Mouse (Mus musculus) adrenal gland, adult (tissue): ENCODE data around the gene Hist1h2ao.
"Not testable (repeated sequence)": the region's sequence is repeated elsewhere in the genome, so short reads cannot be mapped to it uniquely, and the experiment has no call there.

ENCODE experiments used
- DNase-seq, 2 experiments: peaks; one replicate each; pipeline ENCODE4 v3.0.0; 2022 to 2023; ENCODE audit warnings: low spot score in 1 of 2; ENCODE audit not compliant: inconsistent age in 2 of 2

Hist1h2ao gene

DNA sequence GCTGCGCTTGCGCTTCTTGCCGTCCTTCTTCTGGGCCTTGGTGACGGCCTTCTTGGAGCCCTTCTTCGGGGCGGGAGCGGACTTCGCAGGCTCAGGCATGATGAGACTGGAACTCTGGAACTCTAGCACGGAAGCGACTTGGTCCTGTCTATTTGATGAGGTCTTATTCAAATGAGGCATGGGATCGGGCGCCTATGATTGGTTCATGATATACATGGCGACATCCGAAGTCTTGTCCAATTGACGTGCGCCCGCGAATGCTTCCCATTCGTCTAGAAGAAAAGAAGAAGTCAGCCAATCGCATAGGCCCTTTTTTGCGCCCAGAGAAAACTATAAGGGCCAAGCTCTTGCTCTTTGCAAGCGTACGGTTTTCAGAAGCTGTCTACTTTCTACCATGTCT is at the start of gene Hist1h2ao, which contains the start of gene Hist1h2bq:
Hist1h2ao (plus strand) TSS at position 393 of the 400 bp plus-strand sequence.
Hist1h2bq (minus strand) TSS at position 125 of the 400 bp plus-strand sequence.
- DNase-seq = not testable (repeated sequence)

GRCm38 (mm10) chr13:21778814-21779766 is 31.2 kb upstream of the Hist1h2ao start:
- DNase-seq = peak; percentile 67 to 91

DNA sequence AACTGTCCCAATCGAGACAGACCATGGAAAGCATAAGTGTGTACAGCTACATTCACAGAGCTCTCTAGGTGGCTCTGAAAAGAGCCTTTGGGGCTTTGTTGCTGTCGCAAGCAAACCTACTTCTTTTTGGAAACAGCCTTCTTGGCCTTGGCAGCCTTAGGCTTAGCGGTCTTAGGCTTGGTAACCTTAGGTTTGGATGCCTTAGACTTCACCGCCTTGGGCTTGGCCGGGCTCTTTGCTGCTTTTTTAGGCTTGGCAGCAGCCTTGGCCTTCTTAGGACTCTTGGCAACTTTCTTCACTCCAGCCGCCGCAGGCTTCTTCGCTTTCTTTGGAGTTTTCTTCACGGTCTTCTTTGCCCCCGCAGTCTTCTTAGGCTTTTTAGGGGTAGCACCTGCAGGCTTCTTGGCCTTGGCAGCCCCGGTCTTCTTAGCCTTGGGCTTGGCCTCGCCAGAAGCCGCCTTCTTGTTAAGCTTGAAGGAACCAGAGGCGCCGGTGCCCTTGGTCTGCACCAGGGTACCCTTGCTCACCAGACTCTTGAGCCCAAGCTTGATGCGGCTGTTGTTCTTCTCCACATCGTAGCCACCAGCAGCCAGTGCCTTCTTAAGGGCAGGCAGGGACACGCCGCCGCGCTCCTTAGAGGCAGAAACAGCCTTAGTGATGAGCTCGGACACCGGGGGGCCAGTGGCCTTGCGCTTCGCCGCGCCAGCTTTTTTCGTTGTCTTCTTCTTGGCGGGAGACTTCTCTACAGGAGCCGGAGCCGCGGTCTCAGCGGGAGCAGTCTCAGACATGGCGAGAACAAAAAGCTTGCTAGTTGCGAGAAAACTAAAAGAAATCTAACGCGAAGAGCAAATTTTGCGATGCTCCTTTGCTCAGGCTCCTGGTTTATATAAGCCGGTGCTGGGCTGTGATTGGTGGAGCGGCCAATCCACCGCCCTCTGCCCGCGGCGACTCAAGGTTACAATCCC is 30.2 kb upstream of the Hist1h2ao start, which contains the start of gene Hist1h1b:
Hist1h1b (minus strand) TSS at position 859 of the 965 bp plus-strand sequence.
- peak; percentile 72 to 91 for DNase-seq

DNA sequence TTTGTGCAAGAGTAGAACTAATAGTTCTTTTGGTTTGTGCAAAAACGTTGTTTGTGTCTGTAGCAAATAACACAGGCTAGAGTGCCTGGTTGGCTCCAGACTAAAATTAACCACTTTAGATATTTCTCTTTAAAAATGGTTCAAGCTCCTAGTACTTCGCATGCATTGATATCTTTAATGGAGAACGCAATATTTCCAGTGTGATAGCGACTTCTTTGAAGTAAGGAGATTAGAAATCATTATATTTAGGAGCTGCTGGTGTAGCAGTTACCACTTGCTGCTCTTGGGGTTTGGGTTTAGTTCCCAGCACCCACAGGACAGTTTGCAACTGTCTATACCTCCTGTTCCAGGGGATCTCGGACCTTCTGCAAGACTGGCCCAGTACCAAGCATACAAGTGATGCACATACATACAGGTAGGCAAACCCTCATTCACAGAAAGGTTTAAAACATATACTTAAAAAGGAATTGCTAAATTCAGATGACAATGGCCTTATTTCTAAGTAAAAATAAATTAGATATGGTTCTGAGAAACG is 29.2 kb upstream of the Hist1h2ao start:
- DNase-seq = no peak

DNA sequence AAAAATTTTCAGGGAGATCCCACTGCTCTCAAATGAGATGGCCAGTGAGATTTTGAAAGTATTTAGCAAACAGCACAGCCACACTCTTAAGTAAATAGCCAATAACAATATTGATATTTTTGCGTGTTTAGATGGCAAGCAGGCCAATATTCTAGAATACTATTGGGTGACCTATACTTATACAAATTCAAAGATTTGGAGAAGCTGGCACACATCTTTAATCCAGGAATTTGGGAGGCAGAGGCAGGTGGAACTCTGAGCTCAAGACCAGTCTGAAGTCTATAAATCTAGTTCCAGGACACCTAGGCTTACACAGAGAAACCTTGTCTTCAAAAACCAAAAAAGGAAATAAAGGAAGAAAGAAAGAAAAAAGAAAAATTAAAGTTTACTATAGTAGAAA is 28.6 kb upstream of the Hist1h2ao start:
- no peak for DNase-seq

GRCm38 (mm10) chr13:21782361-21783254 is 27.7 kb upstream of the Hist1h2ao start:
- not testable (repeated sequence) for DNase-seq

DNA sequence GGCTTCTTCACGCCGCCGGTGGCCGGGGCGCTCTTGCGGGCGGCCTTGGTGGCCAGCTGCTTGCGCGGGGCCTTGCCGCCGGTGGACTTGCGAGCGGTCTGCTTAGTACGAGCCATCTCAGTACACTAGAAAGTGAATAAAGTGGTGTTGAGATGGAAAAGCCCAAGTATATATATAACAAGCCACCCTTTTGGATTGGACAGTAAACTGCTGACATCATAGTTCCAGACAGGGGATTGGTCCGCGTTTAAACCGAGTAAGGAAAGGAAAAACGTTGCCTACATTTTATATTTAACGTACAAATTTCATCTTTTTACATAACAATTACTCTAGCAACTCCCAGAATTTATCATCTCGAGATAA is 27.0 kb upstream of the Hist1h2ao start, which contains the start of gene Hist1h3i:
Hist1h3i (minus strand) TSS at position 116 of the 363 bp plus-strand sequence.
- peak; percentile 55 to 94 for DNase-seq

GRCm38 (mm10) chr13:21783734-21784161 is 26.5 kb upstream of the Hist1h2ao start:
- peak; percentile 12 to 68 for DNase-seq

- DNase-seq = peak in 1 of 2 experiments; percentile 18
These were observed 26.0 kb upstream of the Hist1h2ao start for GRCm38 (mm10) chr13:21784311-21784710.

DNA sequence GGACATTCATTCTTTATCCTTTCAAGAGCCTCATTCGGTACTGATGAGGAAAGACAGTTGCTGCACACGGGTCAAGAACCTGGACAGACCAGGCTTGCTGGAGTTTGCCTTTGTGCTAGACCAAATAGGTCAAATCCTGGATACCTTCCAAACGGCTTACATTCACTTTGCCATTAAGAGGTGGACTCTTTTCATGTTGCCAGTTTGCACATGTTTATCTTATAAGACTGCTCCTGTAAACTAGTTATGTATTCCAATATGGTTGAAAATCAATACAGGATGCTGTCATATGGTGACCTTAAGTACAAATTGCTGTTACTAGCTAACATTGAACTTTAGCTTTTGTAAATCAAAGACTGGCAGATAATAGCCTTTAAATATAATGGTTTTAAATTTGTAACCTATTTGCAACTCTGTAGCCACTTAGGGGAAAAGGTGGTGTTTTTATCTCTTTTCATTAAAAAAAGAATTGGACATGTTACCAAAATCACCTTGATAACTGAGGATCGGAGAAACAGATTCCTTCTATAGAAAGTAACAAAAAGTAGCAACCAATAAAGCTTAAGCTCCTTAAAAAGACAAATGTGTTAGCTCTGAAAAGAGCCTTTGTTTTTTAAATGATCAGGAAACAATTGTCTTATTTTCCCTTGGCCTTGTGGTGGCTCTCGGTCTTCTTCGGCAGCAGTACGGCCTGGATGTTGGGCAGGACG is 23.9 kb upstream of the Hist1h2ao start:
- peak in 1 of 2 experiments; percentile 21 for DNase-seq

DNA sequence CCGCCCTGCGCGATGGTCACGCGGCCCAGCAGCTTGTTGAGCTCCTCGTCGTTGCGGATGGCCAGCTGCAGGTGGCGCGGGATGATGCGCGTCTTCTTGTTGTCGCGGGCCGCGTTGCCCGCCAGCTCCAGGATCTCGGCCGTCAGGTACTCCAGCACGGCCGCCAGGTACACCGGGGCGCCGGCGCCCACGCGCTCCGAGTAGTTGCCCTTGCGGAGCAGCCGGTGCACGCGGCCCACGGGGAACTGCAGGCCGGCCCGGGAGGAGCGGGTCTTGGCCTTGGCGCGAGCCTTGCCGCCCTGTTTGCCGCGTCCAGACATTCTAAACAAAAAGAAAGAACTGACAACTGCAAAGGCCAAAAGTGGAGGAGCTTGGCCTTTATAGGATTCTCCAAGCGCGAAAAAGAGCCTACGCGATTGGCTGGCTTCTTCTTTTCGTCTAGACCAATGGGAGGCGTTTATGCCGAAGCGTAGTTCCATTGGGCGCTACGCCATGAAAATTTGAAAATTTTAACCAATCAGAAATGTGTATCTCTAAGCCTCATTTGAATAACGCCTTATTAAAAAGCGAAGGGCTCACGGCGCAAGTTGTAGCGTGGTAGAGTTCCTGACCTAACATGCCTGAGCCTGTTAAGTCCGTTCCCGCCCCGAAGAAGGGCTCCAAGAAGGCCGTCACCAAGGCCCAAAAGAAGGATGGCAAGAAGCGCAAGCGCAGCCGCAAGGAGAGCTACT is 23.2 kb upstream of the Hist1h2ao start, which contains the start of the genes Hist1h2an and Hist1h2bp:
Hist1h2an (minus strand) TSS at position 320 of the 731 bp plus-strand sequence.
Hist1h2bp (plus strand) TSS at position 563 of the 731 bp plus-strand sequence.
- DNase-seq = peak; percentile 91 to 98

DNA sequence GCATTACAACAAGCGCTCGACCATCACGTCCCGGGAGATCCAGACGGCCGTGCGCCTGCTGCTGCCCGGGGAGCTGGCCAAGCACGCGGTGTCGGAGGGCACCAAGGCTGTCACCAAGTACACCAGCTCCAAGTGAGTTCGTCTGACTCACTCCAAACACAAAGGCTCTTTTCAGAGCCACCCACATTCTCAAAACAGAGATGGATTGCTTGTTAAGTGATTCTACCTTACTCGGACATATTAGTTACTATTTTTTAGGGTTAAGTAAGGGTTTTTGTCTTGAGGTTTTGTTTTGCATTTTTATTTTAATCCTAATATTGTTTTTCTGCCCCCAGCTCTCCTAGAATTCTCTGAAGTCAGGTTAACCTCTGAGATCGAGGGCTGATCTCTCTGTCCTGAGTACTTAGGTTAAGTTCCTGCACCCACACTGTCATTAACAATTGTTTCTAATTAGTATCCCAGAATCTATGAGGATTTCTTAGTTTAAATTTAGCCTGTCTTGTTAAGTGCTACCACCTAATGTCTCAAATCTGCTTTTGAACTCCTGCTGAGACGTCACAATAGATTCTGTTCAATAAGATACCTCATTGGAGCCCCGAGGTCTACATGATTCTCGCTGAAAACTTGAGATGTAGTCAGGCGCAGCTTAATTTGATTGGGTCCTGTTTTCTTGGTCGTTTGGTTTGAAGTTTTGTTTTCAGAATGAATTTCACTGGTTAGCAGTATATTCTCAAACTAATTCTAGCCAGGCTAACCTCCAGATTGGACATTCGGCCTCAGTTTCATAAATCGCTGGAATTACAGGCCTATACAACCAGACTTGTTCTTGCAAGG is 22.3 kb upstream of the Hist1h2ao start:
- DNase-seq = no peak

GRCm38 (mm10) chr13:21789925-21790324 is 20.3 kb upstream of the Hist1h2ao start:
- no peak for DNase-seq

GRCm38 (mm10) chr13:21790601-21791283 is 19.5 kb upstream of the Hist1h2ao start:
- peak in 1 of 2 experiments; percentile 65 for DNase-seq

- no peak for DNase-seq
These were observed 14.7 kb upstream of the Hist1h2ao start for GRCm38 (mm10) chr13:21795584-21795983.

GRCm38 (mm10) chr13:21797163-21797562 is 13.1 kb upstream of the Hist1h2ao start:
- DNase-seq = not testable (repeated sequence)

DNA sequence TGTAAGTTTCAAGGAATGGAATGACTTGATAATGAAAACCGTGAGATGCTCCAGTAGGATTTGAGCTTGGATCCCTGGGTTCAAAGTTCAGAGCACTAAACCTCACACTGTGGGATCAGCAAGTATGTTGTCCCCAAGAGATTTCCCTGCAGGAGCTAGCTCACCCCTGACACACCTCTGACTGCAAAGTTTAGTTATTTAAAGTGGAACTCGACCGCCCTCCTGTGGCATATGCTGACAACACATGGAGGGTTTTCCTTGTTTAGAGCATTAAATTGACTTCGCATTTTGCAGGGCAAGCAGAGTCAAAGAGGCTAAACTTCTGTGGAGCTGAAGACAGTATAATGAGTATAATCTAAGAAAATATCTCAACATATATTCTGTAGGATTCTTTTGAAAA is 7.2 kb upstream of the Hist1h2ao start:
- DNase-seq = not testable (repeated sequence)
